In genomic region chr2:126495832-126496695, GRCm38 (mm10) we compare ENCODE assay signal across 13 mouse cellular contexts. TPM values are rescaled to one million over a fixed set of nuclear protein-coding genes. Genes with fewer than 3 reads are reported as not detected.
A peak's percentile ranks its signal among the peaks of the same experiment; 100 is the strongest.
DNase-seq lines count a peak whose midpoint lies in the region; ATAC-seq and TF ChIP-seq lines count a peak whose summit lies in the region.
"Had no signal": no experiment of that assay in that cellular context is flagged by ENCODE, and none has a peak within 500 bp of the region (broad histone marks: within the 10 kb centered on the region; RNA-seq: fewer than 3 reads in every experiment).

No protein-coding gene starts in this region.

- H3K9me3 ChIP-seq in liver, postnatal 0 days (ENCODE audit: low read length): no peaks in the 10 kb centered on the region
- H3K9me3 ChIP-seq in liver, embryonic 12.5 days (replicated peaks): no peaks in the 10 kb centered on the region
- H3K9me3 ChIP-seq: liver, embryonic 13.5 days had no signal

- H3K4me1 ChIP-seq in liver, postnatal 0 days (ENCODE audit: insufficient read depth): 0 out of 2 replicates have a peak, but pooled peaks cover 2% of the 10 kb centered on the region
- no peaks in the 10 kb centered on the region for H3K4me1 ChIP-seq in liver, embryonic 12.5 days
- H3K4me1 ChIP-seq: liver, embryonic 13.5 days had no signal

- H3K79me2 ChIP-seq in macrophage (ENCODE audit: inconsistent target): peaks cover 24% of the 10 kb centered on the region

- no peak for TF ChIP-seq CTCF in liver, postnatal 0 days (IDR thresholded peaks at IDR 0.05; ENCODE audit: low read depth)

- 65% methylated on average over 14 of the region's 14 CpGs for WGBS in liver, postnatal 0 days (ENCODE audit: insufficient replicate concordance)
- WGBS in liver, embryonic 12.5 days (ENCODE audit: insufficient replicate concordance): 68% methylated on average over 13 of the region's 14 CpGs
- WGBS in macrophage (ENCODE audit: missing documents): 52% methylated on average over 13 of the region's 14 CpGs

- H3K9ac ChIP-seq in liver, postnatal 0 days (replicated peaks): no peak overlapping the region
- no peak overlapping the region for H3K9ac ChIP-seq in liver, embryonic 12.5 days
- H3K9ac ChIP-seq: liver, embryonic 13.5 days had no signal

- H3K27me3 ChIP-seq in liver, postnatal 0 days (ENCODE audit: insufficient read depth, low read length): no peaks in the 10 kb centered on the region
- H3K27me3 ChIP-seq in liver, embryonic 12.5 days (replicated peaks): no peaks in the 10 kb centered on the region
- H3K27me3 ChIP-seq: liver, embryonic 13.5 days had no signal

- no peak for ATAC-seq in liver, postnatal 0 days
- ATAC-seq in liver, embryonic 12.5 days: no peak
- ATAC-seq: intestine, embryonic 16.5 days had no signal

- no peak overlapping the region for H3K4me3 ChIP-seq in liver, postnatal 0 days (ENCODE audit: low read depth, low read length)
- H3K4me3 ChIP-seq in liver, embryonic 12.5 days: no peak overlapping the region
- H3K4me3 ChIP-seq in macrophage (ENCODE audit: inconsistent target): no peak overlapping the region
- H3K4me3 ChIP-seq: liver, embryonic 13.5 days had no signal

- DNase-seq in liver, postnatal 0 days: no peak
- peak; percentile 33 to 56 for DNase-seq in CD8-positive naive resting alpha-beta T cell, adult 2 months (ENCODE audit: low read depth in 2 of 2, low spot score in 2 of 2)
- DNase-seq in thymus, postnatal 14 days: peak; percentile 62
- DNase-seq in left cerebral cortex, adult 8-10 months (ENCODE audit: low spot score in 2 of 2): no peak
- DNase-seq in heart, postnatal 4 days: no peak
- no peak for DNase-seq in gastrocnemius, adult 18-20 months (ENCODE audit: low spot score)
- DNase-seq: adrenal gland, postnatal 36 days; liver, embryonic 13.5 days had no signal

- no peaks in the 10 kb centered on the region for H3K36me3 ChIP-seq in liver, postnatal 0 days (replicated peaks; ENCODE audit: insufficient read depth, low read length)
- H3K36me3 ChIP-seq in liver, embryonic 12.5 days: no peaks in the 10 kb centered on the region
- no peaks in the 10 kb centered on the region for H3K36me3 ChIP-seq in macrophage (ENCODE audit: inconsistent target)
- H3K36me3 ChIP-seq: liver, embryonic 13.5 days had no signal

- peak overlapping the region; percentile 33; the same call in 1 of the 2 replicates for H3K4me2 ChIP-seq in liver, postnatal 0 days (ENCODE audit: low read depth, low read length)
- H3K4me2 ChIP-seq in liver, embryonic 12.5 days: no peak overlapping the region
- H3K4me2 ChIP-seq: liver, embryonic 13.5 days had no signal

- H3K27ac ChIP-seq in liver, postnatal 0 days (ENCODE audit: low read depth): no peak overlapping the region
- H3K27ac ChIP-seq in liver, embryonic 12.5 days: no peak overlapping the region
- H3K27ac ChIP-seq in macrophage: peak overlapping the region; percentile 87
- H3K27ac ChIP-seq: liver, embryonic 13.5 days had no signal

- TF ChIP-seq EP300 in liver, postnatal 0 days (IDR thresholded peaks at IDR 0.05; ENCODE audit: low read depth): no peak

RNA-seq across cellular contexts. Expression of gene Atp8b4, which starts 4.4 kb away (rescaled TPM):
- 3.4 and 5.2 TPM in 2 replicates for polyA plus RNA-seq in liver, postnatal 0 days (2015; fragmentation: Nextera tagmentation; extraction: Ambion mirVana)
- 2.2 and 2.5 TPM in 2 replicates for polyA plus RNA-seq in liver, embryonic 12.5 days (2016; fragmentation: Nextera tagmentation; extraction: Ambion mirVana)
- 100 to 1,000 TPM in 16 of 26 experiments, 10 to 100 TPM in 10; 50.5 to 292 (median 131) TPM for total RNA-seq in macrophage (2018; cell fraction: chromatin; rRNA removed)
- 10 to 100 TPM in 24 of 26 experiments, 1 to 10 TPM in 2; 9.9 to 42.6 (median 30.2) TPM for total RNA-seq in macrophage (2018; cell fraction: cytosol; rRNA removed)
- 100 to 1,000 TPM in 13 of 26 experiments, 10 to 100 TPM in 13; 40.9 to 193 (median 96.7) TPM for total RNA-seq in macrophage (2018; cell fraction: nucleus; rRNA removed)
- 21.2 to 41.0 TPM (median 29.4 TPM) in 3 replicates for polyA plus RNA-seq in macrophage (2018)
- under 1 TPM in 1 of 4 experiments, not detected in 3; 0.11 TPM for total RNA-seq in left cerebral cortex, adult 8-10 months (2022)
- under 1 TPM; 0.29 to 0.36 TPM for total RNA-seq in heart, postnatal 4 days (2021)
- total RNA-seq in gastrocnemius, adult 18-20 months (2021): under 1 TPM; 0.11 to 0.17 TPM
- total RNA-seq: left cerebral cortex, postnatal 36 days had no signal
- polyA plus RNA-seq: midbrain, postnatal 0 days had no signal

RNA-seq across cellular contexts. Expression of gene Slc27a2, which starts 56.1 kb away (rescaled TPM):
- 1,036 and 1,041 TPM in 2 replicates for polyA plus RNA-seq in liver, postnatal 0 days (2015; fragmentation: Nextera tagmentation; extraction: Ambion mirVana)
- 53.1 and 56.3 TPM in 2 replicates for polyA plus RNA-seq in liver, embryonic 12.5 days (2016; fragmentation: Nextera tagmentation; extraction: Ambion mirVana)
- total RNA-seq in macrophage (2018; cell fraction: chromatin; rRNA removed): not detected
- not detected for total RNA-seq in macrophage (2018; cell fraction: cytosol; rRNA removed)
- not detected for total RNA-seq in macrophage (2018; cell fraction: nucleus; rRNA removed)
- polyA plus RNA-seq in macrophage (2018): not detected in 3 replicates
- 1 to 10 TPM; 7.5 to 9.1 (median 8.8) TPM for total RNA-seq in left cerebral cortex, adult 8-10 months (2022)
- total RNA-seq in heart, postnatal 4 days (2021): not detected
- total RNA-seq in gastrocnemius, adult 18-20 months (2021): under 1 TPM; 0.66 to 0.78 TPM

Comparison
In these comparisons a context has a peak if more than half of its experiments do, and no peak if none do; other contexts are left out.
1. DNase-seq: peak in CD8-positive naive resting alpha-beta T cell, adult 2 months (2 of 2) and thymus, postnatal 14 days (single experiment); none in liver, postnatal 0 days (single experiment), left cerebral cortex, adult 8-10 months (0 of 2), heart, postnatal 4 days (single experiment) and gastrocnemius, adult 18-20 months (single experiment).
2. RNA of gene Slc27a2, which starts 56.1 kb away (total RNA-seq): 7.5 to 9.1 TPM in left cerebral cortex, adult 8-10 months; 0.66 to 0.78 TPM in gastrocnemius, adult 18-20 months and not detected in heart, postnatal 4 days; every median in the first group is over 4 times any median in the second.